Mouse (Mus musculus) liver, postnatal 0 days (tissue): Measurements from ENCODE around the gene Pef1.

Experiments
- CTCF ChIP-seq: sonication (generic); IDR thresholded peaks from 2 replicates; pipeline ENCODE4 v1.5.1; 2016; ENCODE audit warnings: antibody characterized with exemption, low read depth
- EP300 ChIP-seq: IDR thresholded peaks from 2 replicates; pipeline ENCODE4 v1.6.1; 2016; ENCODE audit warnings: antibody characterized with exemption, low read depth, mild to moderate bottlenecking

DNA sequence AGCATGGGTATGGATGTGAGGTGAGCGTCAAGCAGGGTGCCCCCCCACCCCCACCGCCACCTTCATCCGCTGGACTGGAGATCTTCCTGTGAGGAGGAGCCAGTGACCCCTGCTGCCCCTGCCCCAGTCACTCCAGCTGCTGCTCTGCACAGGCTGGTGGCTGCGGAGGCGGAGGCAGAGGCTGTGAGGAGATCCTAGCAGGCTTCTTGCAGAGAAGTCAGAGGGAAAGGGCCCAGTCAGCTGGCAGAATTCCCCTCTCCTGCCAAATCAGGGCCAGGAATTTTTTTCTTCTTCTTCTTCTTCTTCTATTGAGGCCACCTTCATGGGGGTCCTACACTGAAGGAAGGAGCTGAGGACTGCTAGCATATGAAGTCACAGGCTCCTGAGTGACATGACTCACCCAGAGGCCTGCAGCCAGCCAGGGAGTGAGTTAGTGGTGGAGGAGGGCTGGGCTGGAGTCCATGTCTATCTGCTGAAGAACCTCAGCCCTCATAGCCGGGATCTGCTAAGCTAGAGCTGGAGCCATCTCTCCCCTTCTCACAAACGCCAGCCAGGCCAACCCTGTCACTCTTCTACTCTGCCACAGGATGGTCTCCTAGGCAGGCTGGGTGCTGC is 17.9 kb upstream of the Pef1 start:
- TF ChIP-seq CTCF: no peak
- TF ChIP-seq EP300: no peak
